Mouse (Mus musculus): ENCODE results near the gene Cmtm8. TPM values are rescaled to one million over a fixed set of nuclear protein-coding genes. Genes with fewer than 3 reads are reported as not detected.

The Cmtm8 gene
- 17.3 and 17.6 TPM in 2 replicates for polyA plus RNA-seq (2014; fragmentation: Nextera tagmentation; extraction: Ambion mirVana)

- under 1% methylated on average over 42 of the region's 43 CpGs for WGBS
- Histone ChIP-seq H3K4me3 (ENCODE audit: low read depth, low read length) (peak within 1 kb of the TSS; percentile 66), H3K4me2 (ENCODE audit: low read depth, severe bottlenecking) (peak within 1 kb of the TSS; percentile 97), H3K27ac (replicated peaks; ENCODE audit: low read depth, low read length) (no peak within 1 kb of the TSS), H3K36me3 (ENCODE audit: control insufficient read depth, insufficient read depth, low read length) (no peaks in the 10 kb centered on the region), H3K9me3 (ENCODE audit: control insufficient read depth, low read length) (no peaks in the 10 kb centered on the region), H3K27me3 (ENCODE audit: control insufficient read depth, insufficient read depth, low read length) (no peaks in the 10 kb centered on the region), H3K4me1 (ENCODE audit: control insufficient read depth, insufficient read depth, low read length) (0 out of 2 replicates have a peak, but pooled peaks cover 2% of the 10 kb centered on the region), H3K9ac (ENCODE audit: low read length) (peak within 1 kb of the TSS; percentile 56)
- ATAC-seq (ENCODE audit: insufficient number of reproducible peaks, low FRiP score, low TSS enrichment, low read depth) (peak; percentile 86), DNase-seq (ENCODE audit: low spot score) (peak; percentile 79)
These were observed at the start of gene Cmtm8 for GRCm38 (mm10) chr9:114844017-114844662. Cmtm8 (minus strand) TSS chr9:114844156.

- ATAC-seq (ENCODE audit: insufficient number of reproducible peaks, low FRiP score, low TSS enrichment, low read depth) (no peak), DNase-seq (ENCODE audit: low spot score) (no peak)
- no peak overlapping the region for H3K9ac ChIP-seq (ENCODE audit: low read length)
- no peaks in the 10 kb centered on the region for H3K4me1 ChIP-seq (ENCODE audit: control insufficient read depth, insufficient read depth, low read length)
- H3K4me2 ChIP-seq (ENCODE audit: low read depth, severe bottlenecking) = no peak overlapping the region
- WGBS = 87% methylated on average over 11 of the region's 11 CpGs
- no peaks in the 10 kb centered on the region for H3K9me3 ChIP-seq (ENCODE audit: control insufficient read depth, low read length)
- H3K36me3 ChIP-seq (ENCODE audit: control insufficient read depth, insufficient read depth, low read length) = no peaks in the 10 kb centered on the region
- H3K4me3 ChIP-seq (ENCODE audit: low read depth, low read length) = no peak overlapping the region
- no peaks in the 10 kb centered on the region for H3K27me3 ChIP-seq (ENCODE audit: control insufficient read depth, insufficient read depth, low read length)
- no peak overlapping the region for H3K27ac ChIP-seq (replicated peaks; ENCODE audit: low read depth, low read length)
These were observed 49.0 kb upstream of the Cmtm8 start for GRCm38 (mm10) chr9:114892974-114893373.

- DNase-seq (ENCODE audit: low spot score) (no peak), ATAC-seq (ENCODE audit: insufficient number of reproducible peaks, low FRiP score, low TSS enrichment, low read depth) (no peak)
- H3K4me1 ChIP-seq (ENCODE audit: control insufficient read depth, insufficient read depth, low read length) = no peaks in the 10 kb centered on the region
- no peak overlapping the region for H3K9ac ChIP-seq (ENCODE audit: low read length)
- no peaks in the 10 kb centered on the region for H3K36me3 ChIP-seq (ENCODE audit: control insufficient read depth, insufficient read depth, low read length)
- H3K9me3 ChIP-seq (ENCODE audit: control insufficient read depth, low read length) = no peaks in the 10 kb centered on the region
- H3K4me3 ChIP-seq (ENCODE audit: low read depth, low read length) = no peak overlapping the region
- H3K27me3 ChIP-seq (ENCODE audit: control insufficient read depth, insufficient read depth, low read length) = no peaks in the 10 kb centered on the region
- WGBS = 40% methylated on average over 7 of the region's 7 CpGs
- no peak overlapping the region for H3K27ac ChIP-seq (replicated peaks; ENCODE audit: low read depth, low read length)
- H3K4me2 ChIP-seq (ENCODE audit: low read depth, severe bottlenecking) = no peak overlapping the region
These were observed 46.4 kb upstream of the Cmtm8 start for GRCm38 (mm10) chr9:114890377-114890776.

GRCm38 (mm10) chr9:114888856-114889407 is 45.0 kb upstream of the Cmtm8 start:
- 85% methylated on average over 5 of the region's 5 CpGs for WGBS
- no peaks in the 10 kb centered on the region for H3K27me3 ChIP-seq (ENCODE audit: control insufficient read depth, insufficient read depth, low read length)
- no peak overlapping the region for H3K9ac ChIP-seq (ENCODE audit: low read length)
- DNase-seq (ENCODE audit: low spot score) (no peak), ATAC-seq (ENCODE audit: insufficient number of reproducible peaks, low FRiP score, low TSS enrichment, low read depth) (no peak)
- no peak overlapping the region for H3K4me3 ChIP-seq (ENCODE audit: low read depth, low read length)
- no peaks in the 10 kb centered on the region for H3K36me3 ChIP-seq (ENCODE audit: control insufficient read depth, insufficient read depth, low read length)
- H3K4me1 ChIP-seq (ENCODE audit: control insufficient read depth, insufficient read depth, low read length) = no peaks in the 10 kb centered on the region
- H3K9me3 ChIP-seq (ENCODE audit: control insufficient read depth, low read length) = no peaks in the 10 kb centered on the region
- no peak overlapping the region for H3K4me2 ChIP-seq (ENCODE audit: low read depth, severe bottlenecking)
- H3K27ac ChIP-seq (replicated peaks; ENCODE audit: low read depth, low read length) = no peak overlapping the region

GRCm38 (mm10) chr9:114887699-114888098 is 43.7 kb upstream of the Cmtm8 start:
- H3K36me3 ChIP-seq (ENCODE audit: control insufficient read depth, insufficient read depth, low read length) = no peaks in the 10 kb centered on the region
- H3K4me2 ChIP-seq (ENCODE audit: low read depth, severe bottlenecking) = no peak overlapping the region
- no peaks in the 10 kb centered on the region for H3K9me3 ChIP-seq (ENCODE audit: control insufficient read depth, low read length)
- no peak for ATAC-seq (ENCODE audit: insufficient number of reproducible peaks, low FRiP score, low TSS enrichment, low read depth)
- no peak overlapping the region for H3K9ac ChIP-seq (ENCODE audit: low read length)
- H3K27ac ChIP-seq (replicated peaks; ENCODE audit: low read depth, low read length) = no peak overlapping the region
- no peaks in the 10 kb centered on the region for H3K4me1 ChIP-seq (ENCODE audit: control insufficient read depth, insufficient read depth, low read length)
- H3K4me3 ChIP-seq (ENCODE audit: low read depth, low read length) = no peak overlapping the region
- WGBS = 92% methylated on average over 3 of the region's 3 CpGs
- no peaks in the 10 kb centered on the region for H3K27me3 ChIP-seq (ENCODE audit: control insufficient read depth, insufficient read depth, low read length)
- DNase-seq (ENCODE audit: low spot score) = no peak

GRCm38 (mm10) chr9:114885991-114886662 is 42.2 kb upstream of the Cmtm8 start:
- H3K27ac ChIP-seq (replicated peaks; ENCODE audit: low read depth, low read length) = no peak overlapping the region
- ATAC-seq (ENCODE audit: insufficient number of reproducible peaks, low FRiP score, low TSS enrichment, low read depth) (no peak), DNase-seq (ENCODE audit: low spot score) (no peak)
- H3K9me3 ChIP-seq (ENCODE audit: control insufficient read depth, low read length) = no peaks in the 10 kb centered on the region
- no peaks in the 10 kb centered on the region for H3K27me3 ChIP-seq (ENCODE audit: control insufficient read depth, insufficient read depth, low read length)
- no peak overlapping the region for H3K4me2 ChIP-seq (ENCODE audit: low read depth, severe bottlenecking)
- no peaks in the 10 kb centered on the region for H3K4me1 ChIP-seq (ENCODE audit: control insufficient read depth, insufficient read depth, low read length)
- 47% methylated on average over 8 of the region's 8 CpGs for WGBS
- H3K36me3 ChIP-seq (ENCODE audit: control insufficient read depth, insufficient read depth, low read length) = no peaks in the 10 kb centered on the region
- no peak overlapping the region for H3K9ac ChIP-seq (ENCODE audit: low read length)
- no peak overlapping the region for H3K4me3 ChIP-seq (ENCODE audit: low read depth, low read length)

GRCm38 (mm10) chr9:114885564-114885963 is 41.6 kb upstream of the Cmtm8 start:
- Histone ChIP-seq H3K4me2 (ENCODE audit: low read depth, severe bottlenecking) (no peak overlapping the region), H3K27me3 (ENCODE audit: control insufficient read depth, insufficient read depth, low read length) (no peaks in the 10 kb centered on the region), H3K4me1 (ENCODE audit: control insufficient read depth, insufficient read depth, low read length) (no peaks in the 10 kb centered on the region), H3K9me3 (ENCODE audit: control insufficient read depth, low read length) (no peaks in the 10 kb centered on the region), H3K4me3 (ENCODE audit: low read depth, low read length) (no peak overlapping the region), H3K27ac (replicated peaks; ENCODE audit: low read depth, low read length) (no peak overlapping the region), H3K36me3 (ENCODE audit: control insufficient read depth, insufficient read depth, low read length) (no peaks in the 10 kb centered on the region), H3K9ac (ENCODE audit: low read length) (no peak overlapping the region)
- DNase-seq (ENCODE audit: low spot score) = no peak
- no peak for ATAC-seq (ENCODE audit: insufficient number of reproducible peaks, low FRiP score, low TSS enrichment, low read depth)
- whole genome bisulfite sequencing = 84% methylated on average over 4 of the region's 4 CpGs

- WGBS = 85% methylated on average over 2 of the region's 2 CpGs
These were observed 38.0 kb upstream of the Cmtm8 start for GRCm38 (mm10) chr9:114881977-114882376.

More at GRCm38 (mm10) chr9:114881977-114882376, 38.0 kb upstream of the Cmtm8 start:
- Histone ChIP-seq H3K4me3 (ENCODE audit: low read depth, low read length) (no peak overlapping the region), H3K27me3 (ENCODE audit: control insufficient read depth, insufficient read depth, low read length) (no peaks in the 10 kb centered on the region), H3K9me3 (ENCODE audit: control insufficient read depth, low read length) (no peaks in the 10 kb centered on the region), H3K4me2 (ENCODE audit: low read depth, severe bottlenecking) (no peak overlapping the region), H3K36me3 (ENCODE audit: control insufficient read depth, insufficient read depth, low read length) (no peaks in the 10 kb centered on the region), H3K9ac (ENCODE audit: low read length) (no peak overlapping the region), H3K4me1 (ENCODE audit: control insufficient read depth, insufficient read depth, low read length) (no peaks in the 10 kb centered on the region), H3K27ac (replicated peaks; ENCODE audit: low read depth, low read length) (no peak overlapping the region)
- ATAC-seq (ENCODE audit: insufficient number of reproducible peaks, low FRiP score, low TSS enrichment, low read depth) (no peak), DNase-seq (ENCODE audit: low spot score) (no peak)

All from limb, embryonic 11.5 days (tissue).